Mouse (Mus musculus): ENCODE data around the gene Trim65. TPM values are rescaled to one million over a fixed set of nuclear protein-coding genes. Genes with fewer than 3 reads are reported as not detected.

The Trim65 gene
- 2.3 and 3.0 TPM in 2 replicates for polyA plus RNA-seq (2015; fragmentation: Nextera tagmentation; extraction: Ambion mirVana)

DNA sequence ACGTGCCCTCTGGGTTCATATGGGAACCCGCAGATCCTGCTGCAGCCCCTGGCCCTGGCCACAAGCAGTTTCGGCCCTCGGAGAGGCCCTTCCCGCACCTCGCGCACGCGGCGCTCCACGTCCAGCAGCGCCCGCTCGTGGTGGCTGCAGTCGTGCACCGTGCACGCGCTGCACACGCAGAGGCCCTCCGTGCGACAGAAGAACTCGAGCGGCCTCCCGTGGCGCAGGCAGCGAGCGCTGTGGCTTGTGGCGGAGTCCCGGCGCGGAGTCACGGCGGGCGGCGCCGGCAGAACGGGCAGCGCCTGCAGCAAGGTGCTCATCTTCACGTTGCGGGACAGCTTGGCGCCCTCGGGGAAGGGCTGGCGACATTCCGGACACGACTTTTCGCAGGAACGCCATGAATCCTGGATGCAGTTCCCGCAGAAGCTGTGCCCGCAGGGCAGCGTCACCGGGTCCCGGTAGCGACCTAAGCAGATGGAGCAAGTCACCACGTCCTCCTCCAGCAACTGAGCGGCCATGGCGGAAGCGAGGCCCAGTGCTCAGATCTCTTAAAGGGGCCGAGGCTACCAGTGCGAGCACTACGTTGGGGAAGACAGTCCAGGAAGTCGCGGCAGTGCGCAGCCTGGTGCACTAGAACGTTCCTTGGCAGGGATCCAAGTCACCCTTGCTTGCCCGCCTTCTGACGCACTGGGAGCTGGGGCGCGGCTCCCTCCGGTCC is at the start of gene Trim65:
Gene Trim65, minus strand, starts transcription at position 641 of the 718 bp plus-strand sequence.

DNA sequence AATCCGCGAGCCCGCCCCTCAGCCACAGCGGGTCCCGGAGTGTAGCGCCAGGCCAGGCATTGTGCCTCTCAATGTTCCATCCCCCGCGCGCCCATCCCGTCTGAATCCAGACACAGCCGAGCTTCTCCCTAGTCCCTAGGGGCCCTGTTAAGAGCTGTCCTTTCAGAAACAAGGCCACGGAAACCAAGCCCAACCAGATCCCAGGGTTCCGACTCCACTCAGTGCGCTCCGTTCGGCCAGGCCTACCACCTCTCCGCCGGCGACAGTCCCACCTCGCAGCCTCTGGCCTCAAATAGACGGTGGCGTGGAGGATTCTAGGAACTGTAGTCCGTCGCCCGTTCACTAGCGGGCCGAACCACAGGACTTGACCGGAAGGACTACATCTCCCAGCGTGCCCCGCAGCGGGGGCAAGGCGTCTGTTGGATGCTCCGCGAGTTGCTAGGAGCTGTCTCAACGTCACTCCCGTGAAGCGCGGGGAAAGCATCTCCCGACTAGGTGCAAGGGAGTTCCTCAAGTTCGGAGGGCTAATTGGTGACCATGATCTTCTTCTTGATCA is 37.0 kb upstream of the Trim65 start, which contains the start of gene Fbf1:
Gene Fbf1, minus strand, starts transcription at position 283 of the 556 bp plus-strand sequence.

DNA sequence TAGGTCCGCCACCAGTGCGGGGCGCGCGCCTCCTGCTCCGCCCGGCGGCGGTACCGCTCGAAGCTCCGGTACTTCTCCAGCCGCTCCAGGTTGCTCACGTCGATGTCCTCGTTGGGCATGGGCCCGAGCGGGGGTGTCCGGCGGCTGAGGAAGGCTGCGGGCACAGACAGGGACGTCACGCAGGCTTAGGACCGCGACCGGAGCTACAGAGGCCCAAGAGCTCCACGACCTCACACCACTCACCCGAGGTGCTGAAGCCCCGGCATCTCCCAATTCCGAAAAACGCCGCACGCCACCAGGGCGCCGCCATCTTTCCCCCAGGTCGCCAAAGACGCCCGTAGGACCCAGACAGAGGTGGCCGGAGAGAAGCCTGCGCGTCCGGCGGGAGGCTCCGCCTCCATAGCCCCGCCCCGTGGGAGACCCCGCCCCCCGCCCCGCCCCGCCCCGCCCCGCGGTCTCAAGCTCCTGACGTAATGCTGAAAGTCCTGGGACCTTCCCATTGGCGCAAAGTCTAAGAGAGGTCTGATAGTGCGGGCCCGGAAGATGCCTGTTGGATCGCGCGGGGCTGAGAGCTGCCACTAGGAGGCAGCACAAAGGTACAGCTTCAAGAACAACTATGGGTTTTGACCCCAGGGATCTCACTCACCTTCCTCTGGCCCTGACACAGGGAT is 7.7 kb upstream of the Trim65 start, which contains the start of gene Mrpl38:
Gene Mrpl38, minus strand, starts transcription at position 401 of the 671 bp plus-strand sequence.

DNA sequence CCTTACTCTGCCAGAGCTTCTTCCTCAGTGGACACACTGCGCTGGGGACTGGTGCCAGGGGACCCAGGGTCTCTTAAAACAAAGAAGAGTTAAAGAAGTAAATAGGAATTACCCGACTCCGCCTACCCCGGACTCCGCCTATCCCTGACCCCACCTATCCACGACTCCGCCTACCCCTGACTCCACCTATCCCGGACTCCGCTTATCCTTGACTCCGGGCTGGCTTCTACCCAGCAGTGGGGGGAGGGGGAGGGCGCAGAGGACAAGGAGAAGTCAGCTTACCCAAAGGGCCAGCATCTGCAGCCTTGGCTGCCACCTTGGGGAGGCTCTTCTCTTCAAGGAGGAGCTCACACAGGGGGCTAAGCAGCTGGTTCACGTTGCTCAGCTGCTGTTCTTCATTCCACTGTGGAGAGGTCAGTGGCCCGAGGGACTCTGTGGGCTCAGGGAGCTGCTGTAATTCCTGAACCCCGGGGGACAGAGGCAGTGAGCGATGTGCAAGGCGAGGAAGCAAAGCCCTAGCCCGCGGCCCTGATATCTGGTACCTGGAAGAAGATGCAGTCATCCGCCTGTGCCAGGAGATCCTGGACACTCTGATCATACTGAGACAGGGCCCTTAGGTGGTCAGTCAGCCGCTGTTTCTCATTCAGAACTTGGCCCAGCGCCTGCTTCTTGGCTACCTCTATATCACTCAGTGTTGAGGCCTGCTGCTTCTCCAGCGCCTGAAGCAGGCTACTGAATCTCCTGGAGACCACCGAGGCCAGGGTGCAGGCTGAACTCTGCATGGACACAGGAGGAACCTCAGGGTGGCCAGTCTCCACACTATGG is 3.6 kb downstream of the Trim65 start, which contains the start of gene Trim47:
Gene Trim47, minus strand, starts transcription at position 55 of the 825 bp plus-strand sequence.

DNA sequence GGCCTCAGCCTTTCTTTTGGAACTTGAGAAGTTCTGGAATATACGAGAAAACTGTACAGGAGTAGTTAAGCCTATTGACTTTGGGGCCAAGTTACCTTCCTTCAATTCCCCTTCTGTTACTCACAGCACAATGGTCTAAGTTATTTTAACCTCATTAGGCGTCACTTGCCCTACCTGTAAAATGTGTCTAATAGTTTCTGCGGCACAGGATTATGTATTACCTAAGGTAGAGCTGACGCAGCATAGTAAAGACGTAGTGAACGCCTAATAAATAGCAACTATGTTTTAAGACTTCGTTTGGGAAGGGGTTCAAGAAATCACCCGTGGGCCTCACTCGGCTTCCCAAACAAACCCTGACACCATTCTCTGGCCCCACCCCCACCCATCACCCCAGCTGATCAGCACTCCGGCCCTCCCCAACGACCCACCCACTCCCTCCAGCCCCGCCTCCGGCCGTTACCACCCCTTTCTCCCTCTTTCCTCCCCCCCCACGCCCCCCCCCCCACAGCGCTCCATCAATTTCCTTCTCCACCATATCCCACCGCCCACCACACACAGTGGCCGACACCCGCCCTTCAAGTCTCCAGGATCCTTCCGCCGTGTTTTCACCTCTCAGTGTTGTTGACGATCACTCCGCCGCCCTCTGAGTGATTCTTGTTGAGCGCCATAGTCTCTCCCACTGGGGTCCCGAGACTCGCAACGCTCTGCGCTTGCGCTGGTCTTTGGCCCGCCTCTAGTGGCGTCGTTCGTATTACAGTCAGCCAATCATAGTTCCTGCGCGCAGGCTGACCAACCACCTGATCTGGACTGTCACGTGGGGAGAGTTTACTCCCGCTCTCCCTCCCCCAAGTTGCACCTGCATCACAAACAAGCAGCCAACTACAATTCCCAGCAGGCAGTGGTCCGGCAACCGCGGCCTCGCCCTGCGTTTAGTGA is 44.4 kb downstream of the Trim65 start, which contains the start of gene Wbp2:
Gene Wbp2, minus strand, starts transcription at position 738 of the 936 bp plus-strand sequence.

DNA sequence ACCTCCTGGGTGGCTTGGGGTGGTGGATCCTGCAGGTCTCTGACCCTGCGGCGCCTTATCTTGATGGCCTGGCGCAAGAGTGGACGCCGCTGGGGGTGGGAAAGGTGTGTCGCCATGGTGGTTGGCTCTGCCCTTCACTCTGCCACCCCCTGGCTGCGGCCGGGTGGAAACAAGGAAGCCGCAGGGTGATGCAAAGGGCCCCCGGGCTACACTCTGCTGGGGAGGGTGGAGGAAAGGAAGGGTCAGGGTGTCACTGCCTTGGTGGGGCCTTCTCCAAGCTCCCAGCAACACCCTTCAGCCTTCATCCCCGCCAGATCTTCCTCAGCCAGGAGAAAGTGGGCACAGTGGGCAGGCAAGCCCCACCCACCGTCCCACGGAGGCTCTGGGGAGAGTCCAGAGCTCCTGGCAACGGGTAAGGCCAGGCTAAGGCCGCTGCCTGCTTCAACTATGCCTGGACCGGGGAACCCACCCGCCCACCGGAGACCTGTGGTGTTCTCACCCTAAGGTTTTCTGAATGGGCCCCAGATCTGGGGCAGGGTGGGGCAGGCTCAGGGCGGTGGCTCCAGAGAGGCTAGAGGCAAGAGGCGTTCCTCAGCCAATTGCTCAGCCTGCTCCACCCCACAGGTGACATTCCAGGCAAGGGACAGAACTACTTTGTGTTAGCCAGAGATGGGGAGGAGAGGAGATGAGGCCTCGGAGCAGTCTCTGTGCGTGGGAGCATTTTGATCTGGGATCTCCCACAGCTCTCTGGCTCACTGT is 53.3 kb downstream of the Trim65 start, which contains the start of gene Unc13d:
Gene Unc13d, minus strand, starts transcription at position 516 of the 759 bp plus-strand sequence.

Other genes with a start within 250 kb of the Trim65 start
- 47.8 and 61.8 TPM in 2 replicates for gene Smim5, start 231.2 kb downstream of the Trim65 start, polyA plus RNA-seq (2015; fragmentation: Nextera tagmentation; extraction: Ambion mirVana)
- 8.5 and 11.9 TPM in 2 replicates for gene Smim6, start 219.1 kb downstream of the Trim65 start, polyA plus RNA-seq (2015; fragmentation: Nextera tagmentation; extraction: Ambion mirVana)
- 26.1 and 26.4 TPM in 2 replicates for gene Sap30bp, start 197.8 kb downstream of the Trim65 start, polyA plus RNA-seq (2015; fragmentation: Nextera tagmentation; extraction: Ambion mirVana)
- gene Recql5, start 197.7 kb downstream of the Trim65 start, polyA plus RNA-seq (2015; fragmentation: Nextera tagmentation; extraction: Ambion mirVana) = 9.9 and 10.8 TPM in 2 replicates
- 0.88 and 0.97 TPM in 2 replicates for gene Itgb4, start 156.4 kb downstream of the Trim65 start, polyA plus RNA-seq (2015; fragmentation: Nextera tagmentation; extraction: Ambion mirVana)
- gene Galk1, start 118.4 kb downstream of the Trim65 start, polyA plus RNA-seq (2015; fragmentation: Nextera tagmentation; extraction: Ambion mirVana) = 46.4 and 52.6 TPM in 2 replicates
- gene H3f3b, start 103.2 kb downstream of the Trim65 start, polyA plus RNA-seq (2015; fragmentation: Nextera tagmentation; extraction: Ambion mirVana) = 1,286 and 1,302 TPM in 2 replicates
- gene Unk, start 100.8 kb downstream of the Trim65 start, polyA plus RNA-seq (2015; fragmentation: Nextera tagmentation; extraction: Ambion mirVana) = 11.0 and 13.6 TPM in 2 replicates
- 23.0 and 26.2 TPM in 2 replicates for gene Unc13d, start 53.2 kb downstream of the Trim65 start, polyA plus RNA-seq (2015; fragmentation: Nextera tagmentation; extraction: Ambion mirVana)
- 64.4 and 65.7 TPM in 2 replicates for gene Wbp2, start 44.1 kb downstream of the Trim65 start, polyA plus RNA-seq (2015; fragmentation: Nextera tagmentation; extraction: Ambion mirVana)
- gene Trim47, start 3.9 kb downstream of the Trim65 start, polyA plus RNA-seq (2015; fragmentation: Nextera tagmentation; extraction: Ambion mirVana) = 11.4 and 13.6 TPM in 2 replicates
- gene Mrpl38, start 7.7 kb upstream of the Trim65 start, polyA plus RNA-seq (2015; fragmentation: Nextera tagmentation; extraction: Ambion mirVana) = 41.2 and 42.0 TPM in 2 replicates
- 6.1 and 6.6 TPM in 2 replicates for gene Fbf1, start 37.0 kb upstream of the Trim65 start, polyA plus RNA-seq (2015; fragmentation: Nextera tagmentation; extraction: Ambion mirVana)
- 47.1 and 53.1 TPM in 2 replicates for gene Ten1, start 67.7 kb upstream of the Trim65 start, polyA plus RNA-seq (2015; fragmentation: Nextera tagmentation; extraction: Ambion mirVana)
- 9.7 and 11.3 TPM in 2 replicates for gene Acox1, start 67.9 kb upstream of the Trim65 start, polyA plus RNA-seq (2015; fragmentation: Nextera tagmentation; extraction: Ambion mirVana)
- gene Evpl, start 106.9 kb upstream of the Trim65 start, polyA plus RNA-seq (2015; fragmentation: Nextera tagmentation; extraction: Ambion mirVana) = 0.51 and 0.87 TPM in 2 replicates
- gene Srp68, start 143.1 kb upstream of the Trim65 start, polyA plus RNA-seq (2015; fragmentation: Nextera tagmentation; extraction: Ambion mirVana) = 35.5 and 40.3 TPM in 2 replicates
- 0.06 and 0.21 TPM in 2 replicates for gene Galr2, start 149.8 kb upstream of the Trim65 start, polyA plus RNA-seq (2015; fragmentation: Nextera tagmentation; extraction: Ambion mirVana)
- gene Exoc7, start 176.1 kb upstream of the Trim65 start, polyA plus RNA-seq (2015; fragmentation: Nextera tagmentation; extraction: Ambion mirVana) = 29.6 and 30.9 TPM in 2 replicates
- gene Foxj1, start 204.3 kb upstream of the Trim65 start, polyA plus RNA-seq (2015; fragmentation: Nextera tagmentation; extraction: Ambion mirVana) = 0.06 TPM in 1 of 2 replicates, not detected in the other